ENCODE assay signal across 9 mouse cellular contexts in genomic region chr7:83668724-83669123, GRCm38 (mm10). TPM values are rescaled to one million over a fixed set of nuclear protein-coding genes. Genes with fewer than 3 reads are reported as not detected.
DNase-seq lines count a peak whose midpoint lies in the region; ATAC-seq and TF ChIP-seq lines count a peak whose summit lies in the region.
"Had no signal": no experiment of that assay in that cellular context is flagged by ENCODE, and none has a peak within 500 bp of the region (broad histone marks: within the 10 kb centered on the region; RNA-seq: fewer than 3 reads in every experiment).

No protein-coding gene starts in this region.

- H3K4me1 ChIP-seq in heart, embryonic 11.5 days (ENCODE audit: control insufficient read depth, insufficient read depth, low read length), result no peaks in the 10 kb centered on the region
- no peaks in the 10 kb centered on the region for H3K4me1 ChIP-seq in midbrain, embryonic 10.5 days
- H3K4me1 ChIP-seq in stomach, postnatal 0 days (replicated peaks; ENCODE audit: control insufficient read depth, insufficient read depth), result no peaks in the 10 kb centered on the region
- H3K4me1 ChIP-seq: stomach, embryonic 15.5 days had no signal

- DNase-seq in heart, adult 18-20 months, result peak; percentile 61 to 70
- DNase-seq in ES-CJ7 (ENCODE audit: low read depth, low spot score), result peak; percentile 16
- peak; percentile 76 to 82 for DNase-seq in cerebellum, postnatal 14 days
- peak; percentile 44 to 73 for DNase-seq in frontal cortex, postnatal 36 days (ENCODE audit: low spot score in 2 of 2)
- peak; percentile 38 for DNase-seq in layer of hippocampus, adult 9-11 months
- peak; percentile 36 for DNase-seq in midbrain, embryonic 10.5 days (ENCODE audit: low spot score)
- DNase-seq in stomach, postnatal 0 days (ENCODE audit: low spot score), result peak; percentile 60

- H3K4me2 ChIP-seq in heart, embryonic 11.5 days, result no peak overlapping the region
- H3K4me2 ChIP-seq in stomach, postnatal 0 days (replicated peaks; ENCODE audit: low read depth), result no peak overlapping the region
- H3K4me2 ChIP-seq: stomach, embryonic 15.5 days had no signal

- no peak for ATAC-seq in heart, embryonic 11.5 days (replicated peaks; ENCODE audit: insufficient number of reproducible peaks, low FRiP score, low TSS enrichment)
- 0 out of 2 replicates have a peak, but pooled peaks have one; percentile 53 for ATAC-seq in stomach, postnatal 0 days (ENCODE audit: low FRiP score, low TSS enrichment)

- H3K9ac ChIP-seq in heart, embryonic 11.5 days (ENCODE audit: low read depth, low read length), result no peak overlapping the region
- no peak overlapping the region for H3K9ac ChIP-seq in stomach, postnatal 0 days (ENCODE audit: low read length)
- H3K9ac ChIP-seq: stomach, embryonic 15.5 days had no signal

- no peaks in the 10 kb centered on the region for H3K27me3 ChIP-seq in heart, embryonic 11.5 days (ENCODE audit: control insufficient read depth, insufficient read depth, low read length)
- H3K27me3 ChIP-seq in midbrain, embryonic 10.5 days (ENCODE audit: low read depth, poor library complexity, severe bottlenecking), result no peaks in the 10 kb centered on the region
- no peaks in the 10 kb centered on the region for H3K27me3 ChIP-seq in stomach, postnatal 0 days (ENCODE audit: control insufficient read depth, insufficient read depth, low read length)
- H3K27me3 ChIP-seq: stomach, embryonic 15.5 days had no signal

- H3K4me3 ChIP-seq in heart, embryonic 11.5 days (ENCODE audit: low read depth, low read length), result no peak overlapping the region
- H3K4me3 ChIP-seq in midbrain, embryonic 10.5 days, result no peak overlapping the region
- no peak overlapping the region for H3K4me3 ChIP-seq in stomach, postnatal 0 days (ENCODE audit: low read depth, low read length)
- H3K4me3 ChIP-seq: stomach, embryonic 15.5 days had no signal

- TF ChIP-seq CTCF in stomach, postnatal 0 days (IDR thresholded peaks at IDR 0.05; ENCODE audit: low read depth), result peak; percentile 87

- no peaks in the 10 kb centered on the region for H3K36me3 ChIP-seq in heart, embryonic 11.5 days (ENCODE audit: control insufficient read depth, insufficient read depth, low read length)
- no peaks in the 10 kb centered on the region for H3K36me3 ChIP-seq in midbrain, embryonic 10.5 days
- no peaks in the 10 kb centered on the region for H3K36me3 ChIP-seq in stomach, postnatal 0 days (ENCODE audit: control insufficient read depth, insufficient read depth, low read length)
- H3K36me3 ChIP-seq: stomach, embryonic 15.5 days had no signal

- no peak overlapping the region for H3K27ac ChIP-seq in heart, embryonic 11.5 days (ENCODE audit: low read depth, low read length)
- H3K27ac ChIP-seq in midbrain, embryonic 10.5 days (replicated peaks), result no peak overlapping the region
- no peak overlapping the region for H3K27ac ChIP-seq in stomach, postnatal 0 days (replicated peaks)
- H3K27ac ChIP-seq: stomach, embryonic 15.5 days had no signal

- TF ChIP-seq EP300 in stomach, postnatal 0 days (optimal IDR thresholded peaks at IDR 0.05), result no peak

- no peaks in the 10 kb centered on the region for H3K9me3 ChIP-seq in heart, embryonic 11.5 days (replicated peaks; ENCODE audit: control insufficient read depth, low read length)
- H3K9me3 ChIP-seq in midbrain, embryonic 10.5 days (replicated peaks), result no peaks in the 10 kb centered on the region
- no peaks in the 10 kb centered on the region for H3K9me3 ChIP-seq in stomach, postnatal 0 days (ENCODE audit: control insufficient read depth, low read length)
- H3K9me3 ChIP-seq: stomach, embryonic 15.5 days had no signal

- 19% methylated on average over 1 of the region's 1 CpGs for WGBS in heart, embryonic 11.5 days (ENCODE audit: insufficient replicate concordance)
- WGBS in midbrain, embryonic 10.5 days, result 17% methylated on average over 1 of the region's 1 CpGs
- WGBS in stomach, postnatal 0 days, result 19% methylated on average over 1 of the region's 1 CpGs

RNA-seq across cellular contexts. Expression of gene Stard5, which starts 37.0 kb away (rescaled TPM):
- total RNA-seq in heart, adult 18-20 months (2021), result 10 to 100 TPM in 1 of 2 experiments, 1 to 10 TPM in 1; 7.5 to 10.9 TPM
- 30.0 and 33.5 TPM in 2 replicates for polyA plus RNA-seq in heart, embryonic 11.5 days (2014; fragmentation: Nextera tagmentation; extraction: Ambion mirVana)
- polyA plus RNA-seq in midbrain, embryonic 10.5 days (2016; fragmentation: Nextera tagmentation; extraction: Ambion mirVana), result 12.6 and 13.5 TPM in 2 replicates
- polyA plus RNA-seq in stomach, postnatal 0 days (2015; fragmentation: Nextera tagmentation; extraction: Ambion mirVana), result 33.8 and 34.1 TPM in 2 replicates

Comparison
In these comparisons a context has a peak if more than half of its experiments do, and no peak if none do; other contexts are left out.
1. DNase-seq: peak in every context shown above with its lines; median percentile 79 in cerebellum, postnatal 14 days; 66 in heart, adult 18-20 months; 60 in stomach, postnatal 0 days; 58 in frontal cortex, postnatal 36 days; 38 in layer of hippocampus, adult 9-11 months; 36 in midbrain, embryonic 10.5 days; 16 in ES-CJ7.